Comparison of ENCODE assay signal across 15 mouse cellular contexts in the genomic region with DNA sequence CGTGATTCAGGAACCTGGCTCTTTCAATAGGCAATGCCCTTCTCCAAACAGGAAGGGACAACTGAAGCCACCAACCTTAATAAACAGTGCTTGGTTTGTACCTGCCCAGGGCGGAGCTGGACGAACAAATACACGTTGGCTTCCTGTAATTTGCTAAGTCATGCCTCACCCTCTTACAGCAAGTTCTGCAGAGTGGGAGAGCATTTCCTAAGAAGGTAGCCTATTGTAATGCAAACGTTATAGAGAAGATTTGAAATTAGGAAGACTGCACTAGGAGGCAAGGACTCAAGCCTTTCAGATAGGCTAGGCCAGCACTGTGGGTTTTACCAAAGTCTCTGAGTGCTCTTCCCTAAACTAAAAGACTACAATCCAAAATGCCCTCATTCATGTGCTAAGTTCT.
"Had no signal": no experiment of that assay in that cellular context is flagged by ENCODE, and none has a peak within 500 bp of the region (broad histone marks: within the 10 kb centered on the region; RNA-seq: fewer than 3 reads in every experiment).

No protein-coding gene starts in this region.

- H3K4me2 ChIP-seq: lung, embryonic 14.5 days; midbrain, embryonic 11.5 days had no signal

- H3K9ac ChIP-seq: liver, embryonic 14.5 days; liver, postnatal 0 days; lung, embryonic 14.5 days had no signal

- H3K27ac ChIP-seq: kidney, postnatal 0 days; layer of hippocampus, adult 2 months; left cerebral cortex, adult 2 months; liver, embryonic 14.5 days had no signal

- H3K4me3 ChIP-seq: layer of hippocampus, adult 2 months; left cerebral cortex, adult 2 months had no signal

- DNase-seq: kidney, adult 2 months; kidney, postnatal 25 days; layer of hippocampus, postnatal 36 days; liver, postnatal 0 days; lung, embryonic 14.5 days; lung, postnatal 36 days; midbrain, embryonic 14.5 days; thymus, postnatal 25 days had no signal

- ATAC-seq: intestine, postnatal 0 days; liver, postnatal 0 days; lung, postnatal 0 days had no signal
